In the genomic region with DNA sequence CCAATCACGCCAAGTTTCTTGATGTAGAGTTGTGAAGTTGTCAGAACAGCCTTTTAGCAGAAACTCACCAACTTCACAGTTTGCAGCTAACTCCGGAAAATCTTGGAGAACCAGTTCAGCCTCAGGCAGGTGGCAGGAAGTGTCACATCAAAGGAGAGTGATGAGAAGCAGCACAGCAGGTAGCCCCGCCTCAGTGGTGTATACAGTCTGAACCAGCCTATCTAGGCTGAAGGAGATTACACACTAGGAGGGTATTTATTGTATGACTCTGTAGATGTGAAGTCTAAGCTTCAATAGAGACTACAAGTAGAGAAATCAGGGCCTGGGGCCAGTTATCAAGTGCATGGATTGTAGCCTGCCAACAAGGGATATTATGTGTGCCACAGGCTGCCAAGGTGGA, we compare ENCODE assay signal across 14 mouse cellular contexts. TPM values are rescaled to one million over a fixed set of nuclear protein-coding genes. Genes with fewer than 3 reads are reported as not detected.
DNase-seq lines count a peak whose midpoint lies in the region; ATAC-seq and TF ChIP-seq lines count a peak whose summit lies in the region.
"Had no signal": no experiment of that assay in that cellular context is flagged by ENCODE, and none has a peak within 500 bp of the region (broad histone marks: within the 10 kb centered on the region; RNA-seq: fewer than 3 reads in every experiment).

No protein-coding gene starts in this region.

- no peaks in the 10 kb centered on the region for H3K27me3 ChIP-seq in embryonic facial prominence, embryonic 11.5 days (ENCODE audit: control insufficient read depth, insufficient read depth, low read length)
- H3K27me3 ChIP-seq in embryonic facial prominence, embryonic 10.5 days (replicated peaks; ENCODE audit: low read depth, poor library complexity, severe bottlenecking), result no peaks in the 10 kb centered on the region; the same call in 1 of the 2 replicates
- H3K27me3 ChIP-seq in limb, embryonic 11.5 days (ENCODE audit: control insufficient read depth, insufficient read depth, low read length), result no peaks in the 10 kb centered on the region
- H3K27me3 ChIP-seq in small intestine, adult 2 months (ENCODE audit: control insufficient read depth, insufficient read depth, low read length), result no peaks in the 10 kb centered on the region
- no peaks in the 10 kb centered on the region for H3K27me3 ChIP-seq in heart, adult 2 months (ENCODE audit: control insufficient read depth, insufficient read depth, low read length)
- H3K27me3 ChIP-seq: hindbrain, embryonic 12.5 days had no signal

- no peaks in the 10 kb centered on the region for H3K36me3 ChIP-seq in embryonic facial prominence, embryonic 11.5 days (replicated peaks; ENCODE audit: control insufficient read depth, insufficient read depth, low read depth, low read length)
- H3K36me3 ChIP-seq in embryonic facial prominence, embryonic 10.5 days (replicated peaks), result no peaks in the 10 kb centered on the region
- H3K36me3 ChIP-seq in limb, embryonic 11.5 days (ENCODE audit: control insufficient read depth, insufficient read depth, low read length), result no peaks in the 10 kb centered on the region
- H3K36me3 ChIP-seq in small intestine, adult 2 months (ENCODE audit: control insufficient read depth, insufficient read depth, low read length), result peaks cover 4% of the 10 kb centered on the region; the same call in 1 of the 2 replicates
- no peaks in the 10 kb centered on the region for H3K36me3 ChIP-seq in heart, adult 2 months (ENCODE audit: control insufficient read depth, insufficient read depth, low read length)
- H3K36me3 ChIP-seq: hindbrain, embryonic 12.5 days had no signal

- H3K27ac ChIP-seq in embryonic facial prominence, embryonic 11.5 days (replicated peaks; ENCODE audit: low read depth, low read length), result no peak overlapping the region
- H3K27ac ChIP-seq in embryonic facial prominence, embryonic 10.5 days (replicated peaks), result no peak overlapping the region
- H3K27ac ChIP-seq in limb, embryonic 11.5 days (replicated peaks; ENCODE audit: low read depth, low read length), result no peak overlapping the region
- H3K27ac ChIP-seq in small intestine, adult 2 months (ENCODE audit: insufficient read depth, low read depth, low read length), result peak overlapping the region; percentile 85
- H3K27ac ChIP-seq in heart, adult 2 months, result no peak overlapping the region
- H3K27ac ChIP-seq: hindbrain, embryonic 12.5 days had no signal

- no peak for TF ChIP-seq POLR2A in brain, embryonic 14.5 days (IDR thresholded peaks at IDR 0.05; ENCODE audit: borderline replicate concordance, extremely low read depth, insufficient read depth, insufficient read length, poor library complexity, severe bottlenecking)
- no peak for TF ChIP-seq POLR2A in small intestine, adult 2 months (IDR thresholded peaks at IDR 0.05; ENCODE audit: low read depth, low read length)
- no peak for TF ChIP-seq POLR2A in heart, adult 2 months (IDR thresholded peaks at IDR 0.05; ENCODE audit: insufficient read depth, low read depth, low read length)

- WGBS in embryonic facial prominence, embryonic 11.5 days, result 44% methylated on average over 3 of the region's 3 CpGs
- 36% methylated on average over 3 of the region's 3 CpGs for WGBS in embryonic facial prominence, embryonic 10.5 days
- 30% methylated on average over 3 of the region's 3 CpGs for WGBS in limb, embryonic 11.5 days
- WGBS in small intestine, adult 2 months, result 22% methylated on average over 3 of the region's 3 CpGs
- 61% methylated on average over 3 of the region's 3 CpGs for WGBS in heart, adult 2 months

- no peak overlapping the region for H3K9ac ChIP-seq in embryonic facial prominence, embryonic 11.5 days (replicated peaks; ENCODE audit: low read length)
- no peak overlapping the region for H3K9ac ChIP-seq in limb, embryonic 11.5 days (ENCODE audit: low read length)
- no peak overlapping the region for H3K9ac ChIP-seq in heart, adult 2 months (ENCODE audit: low read depth, low read length)
- H3K9ac ChIP-seq: hindbrain, embryonic 12.5 days had no signal

- intact Hi-C loops in heart, adult 2 months (cut with DNase I), result no loop called here

- no peaks in the 10 kb centered on the region for H3K4me1 ChIP-seq in embryonic facial prominence, embryonic 11.5 days (ENCODE audit: control insufficient read depth, insufficient read depth, low read length)
- H3K4me1 ChIP-seq in embryonic facial prominence, embryonic 10.5 days, result peaks cover 14% of the 10 kb centered on the region; the same call in 1 of the 2 replicates
- H3K4me1 ChIP-seq in limb, embryonic 11.5 days (ENCODE audit: control insufficient read depth, insufficient read depth, low read length), result no peaks in the 10 kb centered on the region
- H3K4me1 ChIP-seq in small intestine, adult 2 months (ENCODE audit: control insufficient read depth, insufficient read depth, insufficient read length, low read length), result peaks cover 16% of the 10 kb centered on the region
- no peaks in the 10 kb centered on the region for H3K4me1 ChIP-seq in heart, adult 2 months (ENCODE audit: control insufficient read depth, insufficient read depth, low read length)

- H3K4me2 ChIP-seq in embryonic facial prominence, embryonic 11.5 days (ENCODE audit: low read depth, low read length), result no peak overlapping the region
- peak overlapping the region; percentile 20; the same call in 1 of the 2 replicates for H3K4me2 ChIP-seq in limb, embryonic 11.5 days (ENCODE audit: low read depth, severe bottlenecking)

- H3K9me3 ChIP-seq in embryonic facial prominence, embryonic 11.5 days (replicated peaks; ENCODE audit: control insufficient read depth, low read length), result no peaks in the 10 kb centered on the region
- H3K9me3 ChIP-seq in embryonic facial prominence, embryonic 10.5 days, result no peaks in the 10 kb centered on the region
- no peaks in the 10 kb centered on the region for H3K9me3 ChIP-seq in limb, embryonic 11.5 days (ENCODE audit: control insufficient read depth, low read length)
- H3K9me3 ChIP-seq: hindbrain, embryonic 12.5 days had no signal

- no peak for TF ChIP-seq CTCF in brain, embryonic 14.5 days (IDR thresholded peaks at IDR 0.05; ENCODE audit: borderline replicate concordance, extremely low read depth, insufficient read depth, insufficient read length)
- TF ChIP-seq CTCF in small intestine, adult 2 months (IDR thresholded peaks at IDR 0.05; ENCODE audit: extremely low read depth, insufficient read length, insufficient replicate concordance, low read depth, low read length), result no peak
- TF ChIP-seq CTCF in heart, adult 2 months (IDR thresholded peaks at IDR 0.05), result no peak

- ATAC-seq in embryonic facial prominence, embryonic 11.5 days (replicated peaks; ENCODE audit: insufficient number of reproducible peaks, low FRiP score, low TSS enrichment, low read depth), result no peak
- no peak for ATAC-seq in limb, embryonic 11.5 days (ENCODE audit: insufficient number of reproducible peaks, low FRiP score, low TSS enrichment, low read depth)
- no peak for ATAC-seq in inflammation-experienced regulatory T-cells, adult 6 months

- no peak for TF ChIP-seq EP300 in heart, adult 2 months (IDR thresholded peaks at IDR 0.05; ENCODE audit: insufficient read depth, low read depth, low read length)

- DNase-seq in embryonic facial prominence, embryonic 11.5 days (ENCODE audit: low spot score), result peak; percentile 36
- no peak for DNase-seq in embryonic facial prominence, embryonic 10.5 days (ENCODE audit: low spot score)
- peak; percentile 3 for DNase-seq in brain, embryonic 14.5 days (ENCODE audit: low read depth)
- peak; percentile 26 for DNase-seq in limb, embryonic 11.5 days (ENCODE audit: low spot score)
- no peak for DNase-seq in adrenal gland, postnatal 36 days
- DNase-seq in heart, adult 2 months, result no peak
- DNase-seq: cerebellum, adult 11 months; gastrocnemius, postnatal 36 days; left cerebral cortex, postnatal 4 days; right cerebral cortex, postnatal 14 days had no signal

- H3K79me2 ChIP-seq in heart, adult 2 months (replicated peaks; ENCODE audit: control insufficient read depth, insufficient read depth, low read length), result no peaks in the 10 kb centered on the region

- no peak overlapping the region for H3K4me3 ChIP-seq in embryonic facial prominence, embryonic 11.5 days (ENCODE audit: low read depth, low read length)
- no peak overlapping the region for H3K4me3 ChIP-seq in embryonic facial prominence, embryonic 10.5 days
- no peak overlapping the region for H3K4me3 ChIP-seq in limb, embryonic 11.5 days (ENCODE audit: low read depth, low read length)
- peak overlapping the region; percentile 69; the same call in 1 of the 2 replicates for H3K4me3 ChIP-seq in small intestine, adult 2 months (ENCODE audit: low read depth, low read length)
- no peak overlapping the region for H3K4me3 ChIP-seq in heart, adult 2 months
- H3K4me3 ChIP-seq: erythroblast, embryonic 14.5 days; hindbrain, embryonic 12.5 days had no signal

RNA-seq across cellular contexts. Expression of gene Acnat1, which starts 7.2 kb away (rescaled TPM):
- not detected in 2 replicates for polyA plus RNA-seq in embryonic facial prominence, embryonic 11.5 days (2014; fragmentation: Nextera tagmentation; extraction: Ambion mirVana)
- 0.20 TPM in 1 of 2 replicates, not detected in the other for polyA plus RNA-seq in embryonic facial prominence, embryonic 10.5 days (2016; fragmentation: Nextera tagmentation; extraction: Ambion mirVana)
- polyA plus RNA-seq in brain, embryonic 14.5 days (2012; rRNA removed), result 0.23 TPM in 1 of 2 replicates, not detected in the other
- polyA plus RNA-seq in limb, embryonic 11.5 days (2014; fragmentation: Nextera tagmentation; extraction: Ambion mirVana), result not detected in 2 replicates
- 2.7 and 6.5 TPM in 2 replicates for polyA plus RNA-seq in small intestine, adult 2 months (2012; rRNA removed)
- 1 to 10 TPM in 1 of 2 experiments, under 1 TPM in 1; 0.95 to 1.1 TPM for total RNA-seq in adrenal gland, postnatal 36 days (2021)
- not detected for total RNA-seq in heart, adult 2 months (2021)
- not detected in 2 replicates for polyA plus RNA-seq in heart, adult 2 months (2012; rRNA removed)
- polyA plus RNA-seq in inflammation-experienced regulatory T-cells, adult 6 months (2017; shearing (Covaris generic)), result not detected
- total RNA-seq: gastrocnemius, postnatal 36 days had no signal
- polyA plus RNA-seq: erythroblast, embryonic 14.5 days; hindbrain, embryonic 12.5 days had no signal

RNA-seq across cellular contexts. Expression of gene Baat, which starts 25.5 kb away (rescaled TPM):
- not detected in 2 replicates for polyA plus RNA-seq in embryonic facial prominence, embryonic 11.5 days (2014; fragmentation: Nextera tagmentation; extraction: Ambion mirVana)
- polyA plus RNA-seq in embryonic facial prominence, embryonic 10.5 days (2016; fragmentation: Nextera tagmentation; extraction: Ambion mirVana), result 0.20 and 0.25 TPM in 2 replicates
- polyA plus RNA-seq in brain, embryonic 14.5 days (2012; rRNA removed), result 0.08 and 0.12 TPM in 2 replicates
- 0.24 and 0.28 TPM in 2 replicates for polyA plus RNA-seq in limb, embryonic 11.5 days (2014; fragmentation: Nextera tagmentation; extraction: Ambion mirVana)
- 0.39 TPM in 1 of 2 replicates, not detected in the other for polyA plus RNA-seq in small intestine, adult 2 months (2012; rRNA removed)
- under 1 TPM; 0.13 to 0.26 TPM for total RNA-seq in adrenal gland, postnatal 36 days (2021)
- total RNA-seq in heart, adult 2 months (2021), result under 1 TPM in 1 of 2 experiments, not detected in 1; 0.29 TPM
- not detected in 2 replicates for polyA plus RNA-seq in heart, adult 2 months (2012; rRNA removed)
- polyA plus RNA-seq in inflammation-experienced regulatory T-cells, adult 6 months (2017; shearing (Covaris generic)), result not detected
- polyA plus RNA-seq: erythroblast, embryonic 14.5 days had no signal

RNA-seq across cellular contexts. Expression of gene Mrpl50, which starts 40.0 kb away (rescaled TPM):
- 107 and 119 TPM in 2 replicates for polyA plus RNA-seq in embryonic facial prominence, embryonic 11.5 days (2014; fragmentation: Nextera tagmentation; extraction: Ambion mirVana)
- polyA plus RNA-seq in embryonic facial prominence, embryonic 10.5 days (2016; fragmentation: Nextera tagmentation; extraction: Ambion mirVana), result 82.9 and 83.6 TPM in 2 replicates
- polyA plus RNA-seq in brain, embryonic 14.5 days (2012; rRNA removed), result 17.6 and 24.3 TPM in 2 replicates
- polyA plus RNA-seq in limb, embryonic 11.5 days (2014; fragmentation: Nextera tagmentation; extraction: Ambion mirVana), result 98.6 and 99.4 TPM in 2 replicates
- 0.46 and 0.98 TPM in 2 replicates for polyA plus RNA-seq in small intestine, adult 2 months (2012; rRNA removed)
- total RNA-seq in adrenal gland, postnatal 36 days (2021), result 10 to 100 TPM; 47.3 to 48.7 TPM
- total RNA-seq in heart, adult 2 months (2021), result 10 to 100 TPM; 46.1 to 51.1 TPM
- polyA plus RNA-seq in heart, adult 2 months (2012; rRNA removed), result 11.5 and 22.1 TPM in 2 replicates
- polyA plus RNA-seq in inflammation-experienced regulatory T-cells, adult 6 months (2017; shearing (Covaris generic)), result 10 to 100 TPM; 29.4 to 38.3 (median 36.0) TPM

RNA-seq across cellular contexts. Expression of gene Zfp189, which starts 40.1 kb away (rescaled TPM):
- polyA plus RNA-seq in embryonic facial prominence, embryonic 11.5 days (2014; fragmentation: Nextera tagmentation; extraction: Ambion mirVana), result 14.4 and 14.9 TPM in 2 replicates
- 10.7 and 11.2 TPM in 2 replicates for polyA plus RNA-seq in embryonic facial prominence, embryonic 10.5 days (2016; fragmentation: Nextera tagmentation; extraction: Ambion mirVana)
- polyA plus RNA-seq in brain, embryonic 14.5 days (2012; rRNA removed), result 5.8 and 7.2 TPM in 2 replicates
- 12.1 and 14.6 TPM in 2 replicates for polyA plus RNA-seq in limb, embryonic 11.5 days (2014; fragmentation: Nextera tagmentation; extraction: Ambion mirVana)
- 0.08 and 0.18 TPM in 2 replicates for polyA plus RNA-seq in small intestine, adult 2 months (2012; rRNA removed)
- total RNA-seq in adrenal gland, postnatal 36 days (2021), result 1 to 10 TPM; 5.9 to 6.5 TPM
- 1 to 10 TPM; 6.2 to 6.5 TPM for total RNA-seq in heart, adult 2 months (2021)
- polyA plus RNA-seq in heart, adult 2 months (2012; rRNA removed), result 1.3 and 2.1 TPM in 2 replicates
- 1 to 10 TPM; 3.0 to 5.2 (median 3.5) TPM for polyA plus RNA-seq in inflammation-experienced regulatory T-cells, adult 6 months (2017; shearing (Covaris generic))
- polyA plus RNA-seq: erythroblast, embryonic 14.5 days had no signal

Comparison
In these comparisons a context has a peak if more than half of its experiments do, and no peak if none do; other contexts are left out.
1. DNase-seq: peak in embryonic facial prominence, embryonic 11.5 days (single experiment), brain, embryonic 14.5 days (single experiment) and limb, embryonic 11.5 days (single experiment); none in embryonic facial prominence, embryonic 10.5 days (single experiment), adrenal gland, postnatal 36 days (0 of 2) and heart, adult 2 months (0 of 2).